Comparison of ENCODE assay signal across 10 mouse cellular contexts in the genomic region with DNA sequence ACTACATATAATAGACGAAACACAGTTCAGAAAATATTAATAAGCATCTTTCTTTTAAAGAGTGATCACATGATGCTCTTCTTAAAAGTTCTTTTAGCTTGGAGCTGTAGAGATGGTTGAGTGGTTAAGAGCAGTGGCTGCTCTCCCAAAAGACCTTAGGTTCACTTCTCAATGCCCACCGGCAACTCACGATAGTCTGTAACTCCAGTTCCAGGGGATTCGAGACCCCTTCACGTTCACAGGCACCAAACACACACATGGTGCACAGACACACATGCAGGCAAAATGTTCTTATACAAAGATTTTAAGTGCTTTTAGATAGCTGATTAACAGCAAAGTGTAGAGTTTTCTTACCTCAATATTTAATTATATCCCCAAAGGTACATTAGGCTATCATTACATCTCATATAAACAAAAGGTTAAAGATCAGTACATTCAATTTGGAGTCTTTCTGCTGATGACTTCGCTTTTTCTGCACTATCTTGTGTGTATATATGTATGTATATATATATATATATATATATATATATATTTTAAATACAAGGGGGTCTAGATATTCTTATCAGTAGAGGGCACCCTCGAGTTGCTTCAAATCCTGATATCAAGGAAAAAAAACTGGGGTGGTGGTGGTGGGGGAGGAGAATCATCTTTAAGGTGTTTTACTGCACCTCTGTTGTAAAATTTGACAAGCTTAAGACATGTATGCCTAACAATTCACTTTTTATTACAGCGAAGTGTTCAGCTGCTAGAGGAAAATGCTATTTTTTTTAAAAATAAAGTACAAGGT. TPM values are rescaled to one million over a fixed set of nuclear protein-coding genes. Genes with fewer than 3 reads are reported as not detected.
DNase-seq lines count a peak whose midpoint lies in the region; ATAC-seq lines count a peak whose summit lies in the region.
"Had no signal": no experiment of that assay in that cellular context is flagged by ENCODE, and none has a peak within 500 bp of the region (broad histone marks: within the 10 kb centered on the region; RNA-seq: fewer than 3 reads in every experiment).

No protein-coding gene starts in this region.

- peaks cover 46% of the 10 kb centered on the region for H3K4me1 ChIP-seq in heart, embryonic 15.5 days (replicated peaks)
- peaks cover 28% of the 10 kb centered on the region for H3K4me1 ChIP-seq in embryonic facial prominence, embryonic 12.5 days
- H3K4me1 ChIP-seq in intestine, embryonic 14.5 days (replicated peaks; ENCODE audit: control insufficient read depth, insufficient read depth, low read length): peaks cover 13% of the 10 kb centered on the region; the same call in 1 of the 2 replicates
- peaks cover 10% of the 10 kb centered on the region; the same call in 1 of the 2 replicates for H3K4me1 ChIP-seq in neural tube, embryonic 14.5 days (ENCODE audit: control insufficient read depth, insufficient read depth, low read length)

- no peak for DNase-seq in heart, postnatal 36 days
- DNase-seq in intestine, embryonic 14.5 days (ENCODE audit: low spot score): no peak
- no peak for DNase-seq in left cerebral cortex, postnatal 36 days (ENCODE audit: low spot score in 2 of 2)
- no peak for DNase-seq in kidney, adult 8-10 months
- DNase-seq: gastrocnemius, postnatal 25 days; thymus, adult 18-20 months had no signal

- H3K27ac ChIP-seq in heart, embryonic 15.5 days: no peak overlapping the region
- H3K27ac ChIP-seq in embryonic facial prominence, embryonic 12.5 days: no peak overlapping the region
- peak overlapping the region; percentile 97; the same call in 1 of the 2 replicates for H3K27ac ChIP-seq in intestine, embryonic 14.5 days (ENCODE audit: low read depth)
- peak overlapping the region; percentile 92 for H3K27ac ChIP-seq in neural tube, embryonic 14.5 days (ENCODE audit: low read depth, low read length)

- H3K9me3 ChIP-seq in heart, embryonic 15.5 days (replicated peaks): no peaks in the 10 kb centered on the region
- no peaks in the 10 kb centered on the region for H3K9me3 ChIP-seq in embryonic facial prominence, embryonic 12.5 days
- H3K9me3 ChIP-seq in intestine, embryonic 14.5 days (ENCODE audit: control insufficient read depth, low read length): no peaks in the 10 kb centered on the region
- no peaks in the 10 kb centered on the region for H3K9me3 ChIP-seq in neural tube, embryonic 14.5 days (ENCODE audit: control insufficient read depth, low read length)

- H3K27me3 ChIP-seq in heart, embryonic 15.5 days: peaks cover 9% of the 10 kb centered on the region; the same call in 1 of the 2 replicates
- no peaks in the 10 kb centered on the region for H3K27me3 ChIP-seq in embryonic facial prominence, embryonic 12.5 days
- 0 out of 2 replicates have a peak, but pooled peaks cover 4% of the 10 kb centered on the region for H3K27me3 ChIP-seq in intestine, embryonic 14.5 days (replicated peaks; ENCODE audit: control insufficient read depth, insufficient read depth, low read length)
- no peaks in the 10 kb centered on the region for H3K27me3 ChIP-seq in neural tube, embryonic 14.5 days (ENCODE audit: control insufficient read depth, insufficient read depth, low read length)

- no peak overlapping the region for H3K4me3 ChIP-seq in heart, embryonic 15.5 days
- 0 out of 2 replicates have a peak overlapping the region, but pooled peaks have one; percentile 53 for H3K4me3 ChIP-seq in embryonic facial prominence, embryonic 12.5 days
- H3K4me3 ChIP-seq in intestine, embryonic 14.5 days (ENCODE audit: low read depth, low read length): peak overlapping the region; percentile 94
- peak overlapping the region; percentile 68 for H3K4me3 ChIP-seq in neural tube, embryonic 14.5 days (ENCODE audit: low read depth, low read length)

- no peaks in the 10 kb centered on the region for H3K36me3 ChIP-seq in heart, embryonic 15.5 days
- H3K36me3 ChIP-seq in embryonic facial prominence, embryonic 12.5 days: no peaks in the 10 kb centered on the region
- no peaks in the 10 kb centered on the region for H3K36me3 ChIP-seq in intestine, embryonic 14.5 days (ENCODE audit: control insufficient read depth, insufficient read depth, low read length)
- H3K36me3 ChIP-seq in neural tube, embryonic 14.5 days (ENCODE audit: control insufficient read depth, insufficient read depth, low read length): no peaks in the 10 kb centered on the region

- H3K9ac ChIP-seq in heart, embryonic 15.5 days: no peak overlapping the region
- H3K9ac ChIP-seq in embryonic facial prominence, embryonic 12.5 days: no peak overlapping the region
- peak overlapping the region; percentile 96 for H3K9ac ChIP-seq in intestine, embryonic 14.5 days (ENCODE audit: low read length)
- H3K9ac ChIP-seq in neural tube, embryonic 14.5 days (replicated peaks; ENCODE audit: low read depth, low read length): peak overlapping the region; percentile 50

- 55% methylated on average over 8 of the region's 8 CpGs for WGBS in heart, embryonic 15.5 days
- 52% methylated on average over 8 of the region's 8 CpGs for WGBS in embryonic facial prominence, embryonic 12.5 days
- 48% methylated on average over 8 of the region's 8 CpGs for WGBS in intestine, embryonic 14.5 days
- 41% methylated on average over 8 of the region's 8 CpGs for WGBS in neural tube, embryonic 14.5 days

- H3K4me2 ChIP-seq in heart, embryonic 15.5 days: peak overlapping the region; percentile 96; the same call in 1 of the 2 replicates
- H3K4me2 ChIP-seq in embryonic facial prominence, embryonic 12.5 days (replicated peaks): peak overlapping the region; percentile 82
- peak overlapping the region; percentile 86 for H3K4me2 ChIP-seq in intestine, embryonic 14.5 days (ENCODE audit: low read length)
- H3K4me2 ChIP-seq in neural tube, embryonic 14.5 days (ENCODE audit: low read depth, low read length): peak overlapping the region; percentile 90

- ATAC-seq in heart, embryonic 15.5 days (replicated peaks; ENCODE audit: insufficient number of reproducible peaks, insufficient read depth, low FRiP score, low read depth): no peak
- ATAC-seq in embryonic facial prominence, embryonic 12.5 days (ENCODE audit: insufficient number of reproducible peaks, insufficient read depth, low FRiP score, low TSS enrichment): no peak
- no peak for ATAC-seq in intestine, embryonic 14.5 days (replicated peaks; ENCODE audit: low FRiP score, low TSS enrichment, low read depth)
- no peak for ATAC-seq in neural tube, embryonic 14.5 days (ENCODE audit: low read depth)
- no peak for ATAC-seq in granulocyte monocyte progenitor cell, adult 5-6 weeks (replicated peaks; ENCODE audit: poor library complexity, severe bottlenecking)

- intact Hi-C loops in heart, postnatal 36 days (cut with DNase I): loop anchor here (5.0 to 10.0 kb wide), 3 partner anchors 121 to 1124 kb away; partner anchors contain the start of gene Fam120b
- intact Hi-C loops in left cerebral cortex, postnatal 36 days (cut with DNase I): loop anchor here (5.0 kb wide), 1 partner anchor 839 kb away; no protein-coding TSS in a partner anchor

RNA-seq across cellular contexts. Expression of gene Rgmb, which starts 2.5 kb away (rescaled TPM):
- 8.0 and 11.3 TPM in 2 replicates for polyA plus RNA-seq in heart, embryonic 15.5 days (2015; fragmentation: Nextera tagmentation; extraction: Ambion mirVana)
- total RNA-seq in heart, postnatal 36 days (2021): 10 to 100 TPM; 27.9 to 29.7 TPM
- 30.2 and 33.5 TPM in 2 replicates for polyA plus RNA-seq in embryonic facial prominence, embryonic 12.5 days (2016; fragmentation: Nextera tagmentation; extraction: Ambion mirVana)
- 54.0 and 56.3 TPM in 2 replicates for polyA plus RNA-seq in intestine, embryonic 14.5 days (2014; fragmentation: Nextera tagmentation; extraction: Ambion mirVana)
- 63.7 and 84.8 TPM in 2 replicates for polyA plus RNA-seq in neural tube, embryonic 14.5 days (2014; fragmentation: Nextera tagmentation; extraction: Ambion mirVana)
- total RNA-seq in left cerebral cortex, postnatal 36 days (2021): 10 to 100 TPM; 66.5 to 71.9 TPM
- not detected in 2 replicates for total RNA-seq in granulocyte monocyte progenitor cell, adult 5-6 weeks (2014; fragmentation: Nextera tagmentation)
- total RNA-seq in granulocyte monocyte progenitor cell, adult 5-6 weeks (2017): not detected in 2 replicates

Comparison
In these comparisons a context has a peak if more than half of its experiments do, and no peak if none do; other contexts are left out.
1. H3K27ac ChIP-seq: peak in intestine, embryonic 14.5 days (single experiment) and neural tube, embryonic 14.5 days (single experiment); none in heart, embryonic 15.5 days (single experiment) and embryonic facial prominence, embryonic 12.5 days (single experiment).
2. H3K9ac ChIP-seq: peak in intestine, embryonic 14.5 days (single experiment) and neural tube, embryonic 14.5 days (single experiment); none in heart, embryonic 15.5 days (single experiment) and embryonic facial prominence, embryonic 12.5 days (single experiment).
3. Peak in every context shown above with its lines, with median percentiles within 50 percentile points of each other: H3K4me2 ChIP-seq.